In the genomic region with DNA sequence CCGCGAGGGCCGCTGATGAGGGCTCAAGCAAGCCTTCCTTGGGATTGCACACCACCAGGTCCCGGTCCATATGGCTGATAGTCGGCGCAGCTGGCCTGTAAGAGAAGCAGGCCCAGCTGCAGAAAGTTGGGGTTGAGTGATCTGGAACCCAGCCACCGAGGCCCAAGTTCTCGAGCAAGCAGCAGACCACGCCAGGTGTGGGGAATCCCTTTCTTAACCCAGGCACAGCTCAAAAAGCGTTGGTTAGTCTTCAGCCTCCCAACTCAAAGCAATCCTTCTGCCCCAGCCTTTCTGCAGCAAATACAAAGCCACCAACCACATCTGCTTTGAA, we compare ENCODE assay signal across 8 mouse cellular contexts. TPM values are rescaled to one million over a fixed set of nuclear protein-coding genes. Genes with fewer than 3 reads are reported as not detected.
DNase-seq lines count a peak whose midpoint lies in the region; ATAC-seq lines count a peak whose summit lies in the region.

A gene (minus strand): TSS at position 121 of the 331 bp plus-strand sequence.

- H3K4me2 ChIP-seq in heart, embryonic 13.5 days: peak within 1 kb of the TSS; percentile 100
- peak within 1 kb of the TSS; percentile 98 for H3K4me2 ChIP-seq in forebrain, embryonic 11.5 days (ENCODE audit: low read depth, low read length, severe bottlenecking)
- H3K4me2 ChIP-seq in kidney, embryonic 15.5 days: peak within 1 kb of the TSS; percentile 93
- peak within 1 kb of the TSS; percentile 77 for H3K4me2 ChIP-seq in midbrain, embryonic 15.5 days

- H3K9me3 ChIP-seq in heart, embryonic 13.5 days: no peaks in the 10 kb centered on the region
- H3K9me3 ChIP-seq in forebrain, embryonic 11.5 days (ENCODE audit: control insufficient read depth, low read length): no peaks in the 10 kb centered on the region
- no peaks in the 10 kb centered on the region for H3K9me3 ChIP-seq in kidney, embryonic 15.5 days (replicated peaks)
- H3K9me3 ChIP-seq in midbrain, embryonic 15.5 days: no peaks in the 10 kb centered on the region

- ATAC-seq in heart, embryonic 13.5 days (ENCODE audit: extremely low read depth, insufficient number of reproducible peaks, low FRiP score, low TSS enrichment): no peak
- no peak for ATAC-seq in forebrain, embryonic 11.5 days (replicated peaks; ENCODE audit: low FRiP score)
- no peak for ATAC-seq in kidney, embryonic 15.5 days (replicated peaks; ENCODE audit: low FRiP score)
- no peak for ATAC-seq in midbrain, embryonic 15.5 days (replicated peaks)

- peaks cover 16% of the 10 kb centered on the region for H3K4me1 ChIP-seq in heart, embryonic 13.5 days
- peaks cover 4% of the 10 kb centered on the region for H3K4me1 ChIP-seq in forebrain, embryonic 11.5 days (replicated peaks; ENCODE audit: control insufficient read depth, insufficient read depth, low read length)
- peaks cover 16% of the 10 kb centered on the region for H3K4me1 ChIP-seq in kidney, embryonic 15.5 days
- peaks cover 28% of the 10 kb centered on the region for H3K4me1 ChIP-seq in midbrain, embryonic 15.5 days

- H3K27ac ChIP-seq in heart, embryonic 13.5 days (replicated peaks): 0 out of 2 replicates have a peak within 1 kb of the TSS, but pooled peaks have one; percentile 46
- H3K27ac ChIP-seq in forebrain, embryonic 11.5 days (ENCODE audit: low read depth, low read length): peak within 1 kb of the TSS; percentile 37
- H3K27ac ChIP-seq in kidney, embryonic 15.5 days: peak within 1 kb of the TSS; percentile 69
- H3K27ac ChIP-seq in midbrain, embryonic 15.5 days: peak within 1 kb of the TSS; percentile 86

- H3K4me3 ChIP-seq in heart, embryonic 13.5 days: peak within 1 kb of the TSS; percentile 86
- H3K4me3 ChIP-seq in forebrain, embryonic 11.5 days (ENCODE audit: low read depth, low read length): peak within 1 kb of the TSS; percentile 89
- peak within 1 kb of the TSS; percentile 88 for H3K4me3 ChIP-seq in kidney, embryonic 15.5 days (replicated peaks)
- peak within 1 kb of the TSS; percentile 90 for H3K4me3 ChIP-seq in midbrain, embryonic 15.5 days

- H3K27me3 ChIP-seq in heart, embryonic 13.5 days (replicated peaks): no peaks in the 10 kb centered on the region
- no peaks in the 10 kb centered on the region for H3K27me3 ChIP-seq in forebrain, embryonic 11.5 days (ENCODE audit: control insufficient read depth, insufficient read depth, low read length)
- no peaks in the 10 kb centered on the region for H3K27me3 ChIP-seq in kidney, embryonic 15.5 days
- H3K27me3 ChIP-seq in midbrain, embryonic 15.5 days (replicated peaks): no peaks in the 10 kb centered on the region

- H3K36me3 ChIP-seq in heart, embryonic 13.5 days: peaks cover 10% of the 10 kb centered on the region
- peaks cover 6% of the 10 kb centered on the region; the same call in 1 of the 2 replicates for H3K36me3 ChIP-seq in forebrain, embryonic 11.5 days (ENCODE audit: control insufficient read depth, insufficient read depth, low read length)
- H3K36me3 ChIP-seq in kidney, embryonic 15.5 days: peaks cover 11% of the 10 kb centered on the region
- peaks cover 11% of the 10 kb centered on the region for H3K36me3 ChIP-seq in midbrain, embryonic 15.5 days (replicated peaks)

- DNase-seq in heart, postnatal 4 days: no peak
- DNase-seq in MN1 (ENCODE audit: low spot score): peak; percentile 20
- DNase-seq in forebrain, embryonic 11.5 days (ENCODE audit: low spot score): no peak
- DNase-seq in c-Kit-positive CD71-positive TER-119-positive erythroid progenitor cells, embryonic 14.5 days (ENCODE audit: low spot score): no peak
- no peak for DNase-seq in layer of hippocampus, adult 9-11 months

- 15% methylated on average over 10 of the region's 10 CpGs for WGBS in heart, embryonic 13.5 days
- 19% methylated on average over 10 of the region's 10 CpGs for WGBS in forebrain, embryonic 11.5 days
- WGBS in kidney, embryonic 15.5 days: 17% methylated on average over 10 of the region's 10 CpGs
- 13% methylated on average over 10 of the region's 10 CpGs for WGBS in midbrain, embryonic 15.5 days

- H3K9ac ChIP-seq in heart, embryonic 13.5 days: peak within 1 kb of the TSS; percentile 88
- peak within 1 kb of the TSS; percentile 77 for H3K9ac ChIP-seq in forebrain, embryonic 11.5 days (ENCODE audit: low read length)
- peak within 1 kb of the TSS; percentile 77 for H3K9ac ChIP-seq in kidney, embryonic 15.5 days
- H3K9ac ChIP-seq in midbrain, embryonic 15.5 days: peak within 1 kb of the TSS; percentile 76

RNA-seq across cellular contexts. Expression of the gene that starts here (rescaled TPM):
- polyA plus RNA-seq in heart, embryonic 13.5 days (2015; fragmentation: Nextera tagmentation; extraction: Ambion mirVana): 11.9 and 13.1 TPM in 2 replicates
- total RNA-seq in heart, postnatal 4 days (2021): 10 to 100 TPM in 1 of 2 experiments, 1 to 10 TPM in 1; 8.4 to 14.5 TPM
- polyA plus RNA-seq in forebrain, embryonic 11.5 days (2014; fragmentation: Nextera tagmentation; extraction: Ambion mirVana): 31.7 and 34.2 TPM in 2 replicates
- 29.1 and 31.7 TPM in 2 replicates for polyA plus RNA-seq in kidney, embryonic 15.5 days (2015; fragmentation: Nextera tagmentation; extraction: Ambion mirVana)
- 21.6 and 25.3 TPM in 2 replicates for polyA plus RNA-seq in midbrain, embryonic 15.5 days (2015; fragmentation: Nextera tagmentation; extraction: Ambion mirVana)
